Mouse (Mus musculus): ENCODE data around the gene Olfr593. TPM values are rescaled to one million over a fixed set of nuclear protein-coding genes. Genes with fewer than 3 reads are reported as not detected.

The Olfr593 gene
- not detected in 4 replicates for total RNA-seq (2023; ENCODE audit: inconsistent age)

DNA sequence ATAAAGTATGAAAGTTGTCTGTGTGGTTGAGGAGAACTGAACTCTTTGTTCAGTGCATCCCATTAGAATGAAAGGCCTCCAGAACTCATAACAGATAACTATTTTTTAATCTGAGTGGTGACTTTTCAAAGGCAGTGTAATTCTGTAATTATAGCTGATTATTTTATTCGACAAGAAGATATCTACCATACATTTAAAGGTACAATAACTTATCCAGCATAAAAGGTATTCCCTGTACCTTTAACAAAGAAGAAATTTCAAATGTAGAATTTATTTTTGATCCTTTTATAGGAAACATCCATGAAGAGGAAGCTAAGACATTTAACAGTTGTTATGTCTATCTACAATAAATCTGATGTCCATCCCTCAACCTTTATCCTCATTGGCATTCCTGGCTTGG lies at the start of gene Olfr593:
Gene Olfr593 (plus strand): TSS at position 301 of the 400 bp plus-strand sequence.

DNA sequence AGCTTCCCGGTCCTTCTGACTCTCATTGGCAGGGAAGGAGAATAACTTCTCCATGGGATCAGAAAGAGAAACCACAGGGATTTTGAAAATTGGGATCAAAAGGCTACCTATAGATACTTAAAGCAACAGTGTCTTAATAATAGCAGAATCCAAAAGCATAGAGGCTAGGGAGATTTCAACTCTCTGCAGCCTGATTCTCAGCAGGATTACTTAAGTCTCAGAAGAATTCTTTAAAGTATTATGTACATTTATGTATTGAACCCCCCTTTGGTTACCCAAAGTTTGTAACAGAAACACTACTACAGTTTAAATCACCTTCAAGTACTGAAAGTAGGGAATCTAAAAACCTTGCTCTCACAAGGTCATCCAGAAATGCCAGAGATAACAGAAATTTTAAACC lies 33.4 kb upstream of the Olfr593 start, which contains the start of gene Olfr591:
Gene Olfr591 (minus strand): TSS at position 101 of the 400 bp plus-strand sequence.

DNA sequence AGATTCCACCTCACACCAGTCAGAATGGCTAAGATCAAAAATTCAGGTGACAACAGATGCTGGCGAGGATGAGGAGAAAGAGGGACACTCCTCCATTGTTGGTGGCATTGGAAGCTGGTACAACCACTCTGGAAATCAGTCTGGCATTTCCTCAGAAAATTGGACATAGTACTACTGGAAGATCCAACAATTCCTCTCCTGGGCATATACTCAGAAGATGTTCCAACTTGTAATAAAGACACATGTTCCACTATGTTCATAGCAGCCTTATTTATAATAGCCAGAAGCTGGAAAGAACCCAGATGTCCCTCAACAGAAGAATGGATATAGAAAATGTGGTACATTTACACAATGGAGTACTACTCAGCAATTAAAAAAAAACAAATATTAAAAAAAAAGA lies 27.2 kb upstream of the Olfr593 start, which contains the start of gene Olfr592:
Gene Olfr592 (plus strand): TSS at position 301 of the 400 bp plus-strand sequence.

DNA sequence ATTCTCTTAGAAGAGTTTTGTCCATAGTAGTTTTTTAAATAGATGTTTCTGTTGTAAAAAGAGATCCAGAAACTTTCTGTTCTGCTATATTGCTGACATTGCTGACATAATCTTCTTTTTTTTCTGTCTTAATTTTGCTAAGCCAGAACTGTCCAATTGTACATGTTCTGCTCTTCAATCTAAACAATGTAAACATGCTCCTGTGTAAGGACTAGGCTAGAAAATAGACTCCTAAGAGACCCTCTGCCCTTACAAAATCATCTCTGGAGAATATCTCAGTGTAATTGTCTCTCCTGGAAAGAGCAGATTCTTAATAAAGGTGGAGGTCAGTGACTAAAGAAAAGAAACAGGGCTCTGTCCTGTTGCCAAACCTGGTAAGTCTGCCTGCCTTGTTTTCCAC lies 5.0 kb downstream of the Olfr593 start, which contains the start of gene Olfr594:
Gene Olfr594 (plus strand): TSS at position 301 of the 400 bp plus-strand sequence.

DNA sequence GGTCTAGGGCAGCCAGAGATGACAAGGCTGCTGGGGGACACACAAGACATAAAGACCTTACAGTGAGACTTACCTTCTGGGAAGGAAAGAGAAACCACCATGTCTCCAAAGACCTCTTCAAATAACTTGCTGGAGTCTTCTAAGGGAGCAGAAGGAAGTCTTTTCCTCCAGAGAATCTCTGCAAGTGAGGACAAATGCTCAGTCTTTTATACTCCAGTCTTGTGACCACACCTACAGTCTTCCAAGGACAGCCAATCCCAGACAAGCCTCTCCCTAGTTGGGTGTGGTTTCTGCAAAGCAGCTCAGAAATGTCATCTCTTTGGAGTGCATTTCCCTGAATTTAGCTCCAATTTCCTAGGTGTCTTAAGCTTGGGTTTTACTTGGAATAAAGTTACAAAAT lies 40.7 kb downstream of the Olfr593 start, which contains the start of gene Usp17ld:
Gene Usp17ld (minus strand): TSS at position 101 of the 400 bp plus-strand sequence.

Other genes with a start within 250 kb of the Olfr593 start
- not detected in 4 replicates for gene Olfr576, start 249.2 kb upstream of the Olfr593 start, total RNA-seq (2023; ENCODE audit: inconsistent age)
- gene Olfr577, start 235.9 kb upstream of the Olfr593 start, total RNA-seq (2023; ENCODE audit: inconsistent age): not detected in 4 replicates
- not detected in 4 replicates for gene Olfr578, start 222.5 kb upstream of the Olfr593 start, total RNA-seq (2023; ENCODE audit: inconsistent age)
- not detected in 4 replicates for gene Olfr582, start 173.8 kb upstream of the Olfr593 start, total RNA-seq (2023; ENCODE audit: inconsistent age)
- gene Olfr583, start 160.6 kb upstream of the Olfr593 start, total RNA-seq (2023; ENCODE audit: inconsistent age): not detected in 4 replicates
- not detected in 4 replicates for gene Olfr584, start 130.0 kb upstream of the Olfr593 start, total RNA-seq (2023; ENCODE audit: inconsistent age)
- gene Olfr585, start 114.1 kb upstream of the Olfr593 start, total RNA-seq (2023; ENCODE audit: inconsistent age): not detected in 4 replicates
- not detected in 4 replicates for gene Olfr586, start 86.2 kb upstream of the Olfr593 start, total RNA-seq (2023; ENCODE audit: inconsistent age)
- gene Olfr588-ps1, start 71.0 kb upstream of the Olfr593 start, total RNA-seq (2023; ENCODE audit: inconsistent age): not detected in 4 replicates
- not detected in 4 replicates for gene Olfr589, start 55.5 kb upstream of the Olfr593 start, total RNA-seq (2023; ENCODE audit: inconsistent age)
- not detected in 4 replicates for gene Olfr591, start 33.5 kb upstream of the Olfr593 start, total RNA-seq (2023; ENCODE audit: inconsistent age)
- gene Olfr592, start 27.1 kb upstream of the Olfr593 start, total RNA-seq (2023; ENCODE audit: inconsistent age): not detected in 4 replicates
- gene Olfr594, start 5.1 kb downstream of the Olfr593 start, total RNA-seq (2023; ENCODE audit: inconsistent age): not detected in 4 replicates
- gene Usp17ld, start 40.6 kb downstream of the Olfr593 start, total RNA-seq (2023; ENCODE audit: inconsistent age): not detected in 4 replicates
- not detected in 4 replicates for gene Olfr596, start 93.8 kb downstream of the Olfr593 start, total RNA-seq (2023; ENCODE audit: inconsistent age)
- not detected in 4 replicates for gene Olfr597, start 104.5 kb downstream of the Olfr593 start, total RNA-seq (2023; ENCODE audit: inconsistent age)
- not detected in 4 replicates for gene Olfr598, start 111.7 kb downstream of the Olfr593 start, total RNA-seq (2023; ENCODE audit: inconsistent age)
- gene Olfr599, start 124.1 kb downstream of the Olfr593 start, total RNA-seq (2023; ENCODE audit: inconsistent age): not detected in 4 replicates
- not detected in 4 replicates for gene Olfr600, start 137.8 kb downstream of the Olfr593 start, total RNA-seq (2023; ENCODE audit: inconsistent age)
- gene Olfr601, start 150.8 kb downstream of the Olfr593 start, total RNA-seq (2023; ENCODE audit: inconsistent age): not detected in 4 replicates
- gene Olfr603, start 174.3 kb downstream of the Olfr593 start, total RNA-seq (2023; ENCODE audit: inconsistent age): not detected in 4 replicates
- gene Usp17lc, start 203.2 kb downstream of the Olfr593 start, total RNA-seq (2023; ENCODE audit: inconsistent age): not detected in 4 replicates
- gene Olfr605, start 233.6 kb downstream of the Olfr593 start, total RNA-seq (2023; ENCODE audit: inconsistent age): not detected in 4 replicates
- gene Olfr606, start 237.2 kb downstream of the Olfr593 start, total RNA-seq (2023; ENCODE audit: inconsistent age): not detected in 4 replicates

Measured in B cell, adult (primary cell).